Mouse (Mus musculus) testis, adult 2 months (tissue): Measurements from ENCODE around the gene Smok2a. TPM values are rescaled to one million over a fixed set of nuclear protein-coding genes. Genes with fewer than 3 reads are reported as not detected.
"Not testable (repeated sequence)": the region's sequence is repeated elsewhere in the genome, so short reads cannot be mapped to it uniquely, and the experiment has no call there.

Source experiments
- H3K27ac ChIP-seq: fragments of 200-500 bp; 2 replicates; pipeline ENCODE4 v1.5.1; 2012; ENCODE audit warnings: low read depth, low read length; ENCODE audit not compliant: control insufficient read depth, insufficient read depth
- H3K27me3 ChIP-seq: fragments of 200-500 bp; 2 replicates; pipeline ENCODE4 v1.6.1; 2012; ENCODE audit warnings: mild to moderate bottlenecking, low read length, moderate library complexity; ENCODE audit not compliant: control insufficient read depth, insufficient read depth
- H3K36me3 ChIP-seq: fragments of 200-500 bp; 2 replicates; pipeline ENCODE4 v1.6.1; 2012; ENCODE audit warnings: mild to moderate bottlenecking, low read length; ENCODE audit not compliant: control insufficient read depth, insufficient read depth
- H3K4me1 ChIP-seq: fragments of 200-500 bp; 2 replicates; pipeline ENCODE4 v1.6.1; 2012; ENCODE audit warnings: low read length; ENCODE audit not compliant: control insufficient read depth, insufficient read depth
- H3K4me3 ChIP-seq: fragments of 200-500 bp; 2 replicates; pipeline ENCODE4 v1.5.1; 2012; ENCODE audit warnings: low read depth, mild to moderate bottlenecking, low read length, moderate library complexity, mixed read lengths; ENCODE audit not compliant: control insufficient read depth
- POLR2A ChIP-seq: fragments of 200-500 bp; IDR thresholded peaks from 2 replicates; pipeline ENCODE4 v1.6.1; 2012; ENCODE audit warnings: low read depth, mild to moderate bottlenecking, inconsistent platforms, low read length, moderate library complexity; ENCODE audit not compliant: control insufficient read depth
- polyA plus RNA-seq: library from polyadenylated mRNA; depleted of rRNA; stranded (reverse); fragments of >200 nt; gene quantifications from 2 replicates; pipeline ENCODE4 v1.2.3, GENCODE M21; 2012

The Smok2a gene
- polyA plus RNA-seq, 1 experiment = 5.8 TPM

- H3K27me3 ChIP-seq, H3K4me3 ChIP-seq, H3K36me3 ChIP-seq, H3K27ac ChIP-seq, H3K4me1 ChIP-seq: not testable (repeated sequence)
Measured at GRCm38 (mm10) chr17:13190836-13191583, 30.0 kb upstream of the Smok2a start.

GRCm38 (mm10) chr17:13196486-13196885 lies 24.5 kb upstream of the Smok2a start:
- H3K27ac ChIP-seq, H3K4me3 ChIP-seq, H3K36me3 ChIP-seq, H3K27me3 ChIP-seq, H3K4me1 ChIP-seq: not testable (repeated sequence)

- H3K4me3 ChIP-seq, H3K4me1 ChIP-seq, H3K27me3 ChIP-seq, H3K36me3 ChIP-seq, H3K27ac ChIP-seq: not testable (repeated sequence)
Measured at GRCm38 (mm10) chr17:13198812-13199211, 22.2 kb upstream of the Smok2a start.

GRCm38 (mm10) chr17:13199880-13200409 lies 21.0 kb upstream of the Smok2a start:
- H3K27ac ChIP-seq, H3K4me1 ChIP-seq, H3K4me3 ChIP-seq, H3K27me3 ChIP-seq, H3K36me3 ChIP-seq: not testable (repeated sequence)

- H3K27me3 ChIP-seq, H3K4me1 ChIP-seq, H3K27ac ChIP-seq, H3K4me3 ChIP-seq, H3K36me3 ChIP-seq: not testable (repeated sequence)
Measured at GRCm38 (mm10) chr17:13201551-13201950, 19.4 kb upstream of the Smok2a start.

- H3K27me3 ChIP-seq, H3K27ac ChIP-seq, H3K4me1 ChIP-seq, H3K36me3 ChIP-seq, H3K4me3 ChIP-seq: not testable (repeated sequence)
Measured at GRCm38 (mm10) chr17:13202453-13203107, 18.4 kb upstream of the Smok2a start.

GRCm38 (mm10) chr17:13205247-13205646 lies 15.7 kb upstream of the Smok2a start:
- not testable (repeated sequence) for H3K4me3 ChIP-seq, H3K36me3 ChIP-seq, H3K27ac ChIP-seq, H3K27me3 ChIP-seq, H3K4me1 ChIP-seq

- Histone ChIP-seq H3K27ac (no peak overlapping the region), H3K4me1 (no peaks in the 10 kb centered on the region), H3K36me3 (no peaks in the 10 kb centered on the region), H3K4me3 (no peak overlapping the region), H3K27me3 (no peaks in the 10 kb centered on the region)
- TF ChIP-seq POLR2A = no peak
Measured at GRCm38 (mm10) chr17:13206491-13206890, 14.5 kb upstream of the Smok2a start.

GRCm38 (mm10) chr17:13208460-13208859 lies 12.5 kb upstream of the Smok2a start:
- H3K36me3 ChIP-seq, H3K4me3 ChIP-seq, H3K4me1 ChIP-seq, H3K27ac ChIP-seq, H3K27me3 ChIP-seq: not testable (repeated sequence)
